Mouse (Mus musculus) c-Kit-positive CD71-negative TER-119-negative erythroid progenitor cells, embryonic 14.5 days (primary cell): Measurements from ENCODE around the gene 1810009A15Rik.

Experiments
- DNase-seq: peaks from one replicate; pipeline ENCODE4 v3.0.0-alpha.2; 2013; ENCODE audit warnings: low read depth

The 1810009A15Rik gene

GRCm38 (mm10) chr19:8920073-8920736, 31.6 kb downstream of the 1810009A15Rik start, which contains the start of gene B3gat3:
Gene B3gat3, plus strand, starts transcription at chr19:8920374.
- DNase-seq = peak; percentile 81

DNA sequence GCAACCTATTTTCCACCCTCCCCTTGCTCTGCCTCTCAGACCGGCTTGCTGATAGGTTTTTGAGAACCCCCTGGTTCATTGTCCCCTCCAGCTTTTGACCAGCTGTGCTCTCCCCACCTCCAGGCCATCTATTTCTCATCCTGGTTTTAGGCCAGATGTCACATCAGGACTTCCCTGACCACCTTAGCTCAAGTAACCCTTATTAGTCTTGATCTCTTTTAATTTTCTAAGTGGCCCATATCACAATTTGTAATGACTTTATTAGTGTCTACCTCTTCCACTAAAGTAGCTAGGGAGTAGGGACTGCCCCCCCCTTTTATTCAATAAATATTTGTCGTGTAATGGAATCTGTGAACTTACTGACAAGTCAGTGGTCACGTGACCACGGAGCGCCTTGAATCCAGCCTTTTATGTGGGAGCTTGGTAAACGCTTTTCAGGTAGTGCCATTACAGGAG, 32.2 kb downstream of the 1810009A15Rik start:
- DNase-seq = no peak

GRCm38 (mm10) chr19:8921741-8922140, 33.1 kb downstream of the 1810009A15Rik start:
- DNase-seq = no peak

DNA sequence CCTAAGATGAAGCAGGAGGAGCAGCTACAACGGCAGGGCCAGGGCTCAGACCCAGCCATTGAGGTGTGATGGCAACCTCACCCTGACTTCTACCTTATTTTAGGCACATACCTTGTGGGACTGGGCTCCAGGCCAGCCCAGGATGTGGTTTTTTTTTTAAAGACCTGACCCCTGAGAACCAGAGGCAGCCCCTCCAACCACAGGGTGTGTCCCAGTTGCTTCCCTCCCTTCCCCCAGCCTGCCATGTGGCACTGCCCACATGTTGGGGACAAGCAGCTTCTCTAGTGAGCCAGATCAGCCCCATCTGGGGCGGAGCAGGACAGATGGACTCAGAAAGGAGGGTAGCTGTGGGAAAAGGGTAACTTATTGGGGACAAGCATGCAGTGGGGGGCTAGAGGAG, 38.1 kb downstream of the 1810009A15Rik start:
- no peak for DNase-seq

DNA sequence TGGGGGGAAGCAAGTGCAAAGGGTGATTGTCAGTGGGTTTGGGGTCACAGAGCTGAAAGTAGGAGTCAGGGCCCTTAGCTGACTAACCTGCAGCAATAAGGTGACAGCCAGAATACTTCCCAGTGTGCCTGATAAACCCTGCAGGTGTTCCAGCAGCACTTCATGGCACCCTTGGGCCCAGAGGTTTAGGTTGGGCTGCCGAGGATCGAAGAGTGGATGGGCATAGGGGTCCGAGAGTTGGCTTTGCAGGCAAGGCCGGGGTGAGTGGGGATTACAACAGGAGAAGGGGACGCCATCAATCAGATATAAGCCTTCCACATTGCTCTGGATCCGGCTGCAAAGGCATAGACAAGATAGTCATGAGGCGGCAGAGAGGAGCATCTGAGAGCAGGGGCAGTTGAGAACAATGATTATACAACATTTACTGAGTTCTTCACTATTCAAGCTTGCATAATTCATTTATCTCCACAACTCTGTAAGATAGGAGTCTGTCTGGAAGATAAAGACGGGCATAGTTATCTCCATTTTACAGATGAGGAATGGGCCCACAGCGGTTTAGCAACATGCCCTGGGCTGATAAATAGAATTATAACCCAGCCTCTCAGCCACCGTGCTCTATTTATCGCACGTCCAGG, 39.4 kb downstream of the 1810009A15Rik start:
- no peak for DNase-seq

- no peak for DNase-seq
Observed at GRCm38 (mm10) chr19:8928689-8929223, 40.1 kb downstream of the 1810009A15Rik start.

- peak; percentile 79 for DNase-seq
Observed at GRCm38 (mm10) chr19:8929224-8930088, 40.8 kb downstream of the 1810009A15Rik start, which contains the start of the genes Rom1 and Eml3. Gene Rom1, minus strand, starts transcription at chr19:8929356. Gene Eml3, plus strand, starts transcription at chr19:8929552.

DNA sequence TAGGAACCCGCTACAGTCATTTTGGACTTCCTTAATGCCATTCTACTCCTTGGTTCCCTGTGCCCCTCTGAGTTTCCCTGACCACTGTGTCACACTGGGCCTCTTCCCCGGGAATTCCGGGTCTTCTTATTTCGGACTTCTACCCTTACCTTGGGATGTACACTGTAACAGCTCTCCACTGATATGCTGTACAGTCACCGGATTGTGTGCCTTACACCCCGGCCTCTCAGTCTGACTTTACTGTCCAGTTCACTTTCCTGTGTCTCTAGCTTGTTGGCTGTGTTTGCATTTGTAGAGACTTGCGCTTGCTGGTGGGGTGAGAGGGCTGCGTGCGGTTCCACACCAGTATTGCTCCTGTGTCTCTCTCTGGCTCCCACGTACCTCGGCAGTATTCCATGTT, 41.5 kb downstream of the 1810009A15Rik start:
- DNase-seq = no peak

DNA sequence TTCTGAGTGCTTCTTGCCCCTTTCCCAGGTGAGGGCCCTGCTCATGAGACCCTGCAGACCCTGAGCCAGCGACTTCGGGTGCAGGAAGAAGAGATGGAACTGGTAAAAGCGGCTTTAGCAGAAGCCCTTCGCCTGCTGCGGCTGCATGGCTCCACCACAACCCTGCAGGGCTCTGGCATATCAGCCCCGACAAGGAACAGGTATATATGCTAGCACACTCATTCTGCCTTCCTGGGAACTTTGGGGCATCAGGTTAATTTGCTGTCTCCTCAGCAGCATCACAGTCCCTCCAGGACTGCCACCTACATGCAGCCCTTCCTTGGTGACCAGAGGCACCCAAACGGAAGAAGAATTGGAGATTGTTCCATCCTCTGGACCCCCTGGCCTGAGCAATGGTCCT, 42.1 kb downstream of the 1810009A15Rik start:
- DNase-seq = no peak

DNA sequence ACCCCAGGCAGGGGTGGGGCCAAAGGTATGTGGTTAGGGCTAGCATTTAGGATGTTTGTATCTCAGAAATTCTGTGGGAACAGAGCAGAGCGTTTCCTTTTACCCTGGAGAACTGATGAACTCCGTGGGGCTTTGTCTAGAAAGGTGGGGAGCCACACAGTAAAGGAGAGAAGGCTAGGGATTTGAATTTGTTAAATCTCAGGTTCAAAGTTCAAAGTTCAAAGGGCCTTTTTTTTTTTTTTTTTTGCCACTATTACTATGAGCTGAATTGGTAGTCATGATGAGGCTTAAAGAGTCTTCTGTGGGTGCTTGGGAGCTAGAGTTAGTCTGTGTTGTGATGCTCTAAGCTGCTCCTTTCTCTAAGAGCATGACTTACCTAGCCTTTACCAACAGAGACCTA, 48.1 kb downstream of the 1810009A15Rik start:
- no peak for DNase-seq
